Mouse (Mus musculus) cerebellum, adult 2 months (tissue): ENCODE data around the gene S100a7a. TPM values are rescaled to one million over a fixed set of nuclear protein-coding genes. Genes with fewer than 3 reads are reported as not detected.

Source experiments
- DNase-seq, 2 experiments: peaks; one replicate each; pipeline ENCODE4 v3.0.0; 2021
- H3K27ac ChIP-seq: fragments of 200-500 bp; 2 replicates; pipeline ENCODE4 v1.5.1; 2012; ENCODE audit warnings: low read length, control low read depth, inconsistent platforms; ENCODE audit not compliant: insufficient read depth
- H3K27me3 ChIP-seq: fragments of 200-500 bp; 2 replicates; pipeline ENCODE4 v1.6.1; 2012; ENCODE audit warnings: inconsistent platforms, mild to moderate bottlenecking, low read length, moderate library complexity; ENCODE audit not compliant: control insufficient read depth, insufficient read depth
- H3K4me1 ChIP-seq: fragments of 200-500 bp; 2 replicates; pipeline ENCODE4 v1.6.1; 2011; ENCODE audit warnings: low read length; ENCODE audit not compliant: control insufficient read depth, insufficient read depth
- H3K4me3 ChIP-seq: fragments of 200-500 bp; replicated peaks from 2 replicates; pipeline ENCODE3; 2011; ENCODE audit warnings: mild to moderate bottlenecking, low read depth, low read length, control low read depth; ENCODE audit not compliant: insufficient read depth
- CTCF ChIP-seq: fragments of 200-500 bp; IDR thresholded peaks from 2 replicates; pipeline ENCODE4 v1.5.1; 2011; ENCODE audit warnings: low read depth, mild to moderate bottlenecking, control low read depth, low read length, moderate library complexity, borderline replicate concordance; ENCODE audit not compliant: insufficient read depth
- POLR2A ChIP-seq: fragments of 200-500 bp; IDR thresholded peaks from 2 replicates; pipeline ENCODE4 v1.6.1; 2011; ENCODE audit warnings: low read length, control low read depth, borderline replicate concordance; ENCODE audit not compliant: insufficient read depth
- WGBS: fragments of 180-500 bp; shearing (Covaris S2); methylation state at CpG from one replicate; pipeline ENCODE4 v1.1.7; 2018; 5-methylcytosine and 5-hydroxymethylcytosine counted together
- polyA plus RNA-seq: library from polyadenylated mRNA; depleted of rRNA; stranded (reverse); fragments of >200 nt; gene quantifications from 2 replicates; pipeline ENCODE4 v1.2.3, GENCODE M21; 2012

S100a7a gene
- polyA plus RNA-seq, 1 experiment, result 0.31 TPM

GRCm38 (mm10) chr3:90629298-90629697 is 24.5 kb upstream of the S100a7a start:
- no peaks in the 10 kb centered on the region for H3K4me1 ChIP-seq
- DNase-seq, result no peak
- H3K27me3 ChIP-seq, result no peaks in the 10 kb centered on the region
- H3K4me3 ChIP-seq, result no peak overlapping the region
- 76% methylated on average over 2 of the region's 2 CpGs for WGBS
- TF ChIP-seq POLR2A (no peak), CTCF (no peak)
- no peak overlapping the region for H3K27ac ChIP-seq

DNA sequence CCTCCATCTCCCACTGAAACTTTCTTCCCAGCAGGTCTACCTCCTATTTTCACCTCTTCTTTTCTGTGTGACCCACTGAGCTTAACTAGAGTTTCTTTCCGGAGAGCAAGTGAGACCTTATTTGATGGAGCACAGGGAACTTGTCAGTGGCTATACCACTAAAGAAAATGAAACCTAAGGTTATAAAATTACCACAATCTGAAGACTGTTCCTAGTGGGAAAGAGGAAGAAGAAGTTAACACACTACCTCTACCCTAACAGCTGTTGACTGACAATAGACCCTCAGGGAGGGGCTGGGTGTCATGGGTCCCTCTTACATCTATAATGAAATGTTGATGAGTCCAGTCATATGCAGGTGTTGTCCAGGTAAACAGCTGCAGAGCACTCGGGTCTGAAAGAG is 21.8 kb upstream of the S100a7a start:
- WGBS, result 78% methylated on average over 2 of the region's 2 CpGs
- Histone ChIP-seq H3K27ac (no peak overlapping the region), H3K4me3 (no peak overlapping the region), H3K4me1 (no peaks in the 10 kb centered on the region), H3K27me3 (no peaks in the 10 kb centered on the region)
- TF ChIP-seq CTCF (no peak), POLR2A (no peak)
- no peak for DNase-seq

DNA sequence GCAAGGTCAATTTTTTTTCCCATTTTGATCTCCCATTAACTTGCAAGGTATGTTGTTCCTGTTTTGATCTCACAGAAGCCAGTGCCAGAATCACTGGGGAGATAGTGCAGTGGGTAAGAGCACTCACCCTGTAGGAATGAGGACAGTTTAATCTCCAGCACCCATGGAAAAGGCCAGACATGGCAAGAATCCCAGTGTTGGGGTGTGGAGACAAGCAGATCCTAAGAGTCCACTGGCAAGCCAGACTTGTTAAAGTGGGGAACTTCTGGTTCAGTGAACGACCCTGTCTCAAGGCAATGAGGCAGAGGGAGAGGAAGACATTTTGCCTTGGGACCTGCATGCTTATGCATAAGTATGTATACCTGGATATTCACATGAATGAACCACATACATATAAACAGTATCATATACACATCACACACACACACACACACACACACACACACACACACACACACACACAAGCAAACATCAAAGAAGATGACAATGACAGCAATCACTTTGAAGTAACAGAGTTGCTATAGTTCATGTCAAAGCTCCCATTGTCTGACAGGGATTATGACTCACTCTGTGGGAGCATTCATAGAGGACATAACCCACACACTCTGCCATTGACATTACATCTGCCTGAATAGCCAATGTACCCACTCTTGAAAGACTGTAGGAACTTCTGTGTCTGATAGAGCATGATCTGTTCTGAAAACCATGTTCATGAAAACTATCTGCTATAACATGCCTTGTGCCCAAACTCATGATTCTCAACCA is 15.1 kb upstream of the S100a7a start:
- no peak for DNase-seq
- TF ChIP-seq POLR2A, result no peak
- no peak for TF ChIP-seq CTCF
- Histone ChIP-seq H3K27ac (no peak overlapping the region), H3K4me3 (no peak overlapping the region), H3K4me1 (no peaks in the 10 kb centered on the region), H3K27me3 (no peaks in the 10 kb centered on the region)
- WGBS, result 53% methylated on average over 1 of the region's 1 CpGs

GRCm38 (mm10) chr3:90639511-90640154 is 14.2 kb upstream of the S100a7a start:
- TF ChIP-seq CTCF (peak; percentile 55), POLR2A (no peak)
- H3K27me3 ChIP-seq, result no peaks in the 10 kb centered on the region
- no peaks in the 10 kb centered on the region for H3K4me1 ChIP-seq
- no peak for DNase-seq
- H3K4me3 ChIP-seq, result no peak overlapping the region
- no peak overlapping the region for H3K27ac ChIP-seq
- 53% methylated on average over 7 of the region's 7 CpGs for WGBS

DNA sequence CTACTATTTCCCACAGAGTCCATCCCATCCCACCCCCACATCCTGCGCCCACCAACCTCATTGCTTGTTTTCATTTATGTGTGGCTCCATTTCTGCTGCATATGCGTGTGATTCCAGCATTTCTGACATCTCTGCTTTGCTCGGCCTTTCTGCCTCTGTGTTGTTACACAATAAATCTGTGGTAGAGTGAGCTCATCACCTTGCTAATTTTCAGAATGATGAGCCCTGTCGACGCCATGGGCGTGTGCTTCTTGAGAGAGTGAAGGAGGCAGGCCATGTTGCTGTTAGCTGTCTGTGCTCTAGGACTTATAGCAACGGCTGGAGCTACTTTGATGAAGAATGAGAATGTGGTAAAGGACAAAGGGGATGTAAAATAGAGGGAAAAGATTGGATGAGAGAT is 12.8 kb upstream of the S100a7a start:
- no peak for DNase-seq
- TF ChIP-seq POLR2A, result no peak
- no peak for TF ChIP-seq CTCF
- H3K27ac ChIP-seq, result no peak overlapping the region
- 86% methylated on average over 7 of the region's 7 CpGs for WGBS
- H3K4me3 ChIP-seq, result no peak overlapping the region
- H3K4me1 ChIP-seq, result no peaks in the 10 kb centered on the region
- H3K27me3 ChIP-seq, result no peaks in the 10 kb centered on the region

GRCm38 (mm10) chr3:90644220-90644619 is 9.6 kb upstream of the S100a7a start:
- TF ChIP-seq CTCF (peak; percentile 27; the same call in 1 of the 2 replicates), POLR2A (no peak)
- Histone ChIP-seq H3K4me3 (no peak overlapping the region), H3K27ac (no peak overlapping the region), H3K4me1 (no peaks in the 10 kb centered on the region), H3K27me3 (no peaks in the 10 kb centered on the region)
- 46% methylated on average over 3 of the region's 3 CpGs for WGBS
- DNase-seq, result no peak

DNA sequence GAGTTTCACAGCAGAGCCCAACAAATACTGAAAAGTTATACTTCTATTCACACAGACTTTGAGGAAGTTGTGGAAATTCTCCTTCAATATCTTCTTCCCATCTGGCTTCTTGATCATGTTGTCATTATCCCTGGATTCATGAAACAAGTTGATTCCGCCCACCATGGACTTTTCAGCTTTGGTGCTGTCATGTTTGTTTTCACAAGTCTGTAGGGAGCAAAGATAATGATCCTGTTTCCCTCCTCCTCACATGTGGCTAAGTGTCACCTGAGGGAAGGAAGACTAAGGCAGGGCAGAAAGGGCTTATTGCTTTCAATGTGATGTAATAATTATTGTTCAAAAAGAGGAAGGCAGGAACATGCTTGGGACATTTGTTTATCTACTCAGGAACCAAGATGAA is 6.5 kb upstream of the S100a7a start:
- TF ChIP-seq CTCF, result no peak
- no peak for TF ChIP-seq POLR2A
- H3K4me3 ChIP-seq, result no peak overlapping the region
- H3K27me3 ChIP-seq, result no peaks in the 10 kb centered on the region
- H3K4me1 ChIP-seq, result no peaks in the 10 kb centered on the region
- no peak for DNase-seq
- no peak overlapping the region for H3K27ac ChIP-seq
- 78% methylated on average over 1 of the region's 1 CpGs for WGBS

DNA sequence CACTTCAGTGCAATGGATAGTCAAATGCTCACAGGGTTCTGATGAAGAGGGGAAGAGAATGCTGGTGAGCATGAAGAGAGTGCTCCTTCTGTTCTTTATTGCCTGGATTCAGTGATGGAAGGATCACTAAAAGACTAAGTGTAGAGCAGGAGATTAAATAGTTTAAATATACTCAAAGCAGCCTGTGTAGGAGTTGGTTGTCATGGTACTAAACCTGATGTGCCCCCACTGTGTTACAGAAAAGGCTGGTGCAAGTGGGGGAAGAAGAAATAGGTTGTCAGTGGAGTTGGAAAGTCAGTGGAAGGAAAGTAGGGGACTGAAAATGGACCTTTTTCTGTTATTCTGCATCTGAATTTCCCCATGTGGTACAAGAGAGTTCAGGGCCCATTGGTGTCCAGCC is 4.8 kb upstream of the S100a7a start:
- no peak for TF ChIP-seq CTCF
- no peak for TF ChIP-seq POLR2A
- Histone ChIP-seq H3K4me3 (no peak overlapping the region), H3K27me3 (no peaks in the 10 kb centered on the region), H3K4me1 (no peaks in the 10 kb centered on the region), H3K27ac (no peak overlapping the region)
- DNase-seq, result no peak
